Mouse (Mus musculus) cerebral cortex, adult 2 months (tissue): ENCODE data around the gene Smad3.

Experiments used
- WGBS: fragments of 180-500 bp; shearing (Covaris S2); methylation state at CpG from one replicate; pipeline ENCODE4 v1.1.7; 2018; 5-methylcytosine and 5-hydroxymethylcytosine counted together

Smad3 gene

GRCm38 (mm10) chr9:63745821-63746632 lies 11.8 kb downstream of the Smad3 start:
- 85% methylated on average over 19 of the region's 19 CpGs for WGBS

- WGBS = 98% methylated on average over 5 of the region's 5 CpGs
Measured at GRCm38 (mm10) chr9:63744595-63744994, 13.2 kb downstream of the Smad3 start.

GRCm38 (mm10) chr9:63743775-63744174 lies 14.0 kb downstream of the Smad3 start:
- 92% methylated on average over 11 of the region's 11 CpGs for WGBS

DNA sequence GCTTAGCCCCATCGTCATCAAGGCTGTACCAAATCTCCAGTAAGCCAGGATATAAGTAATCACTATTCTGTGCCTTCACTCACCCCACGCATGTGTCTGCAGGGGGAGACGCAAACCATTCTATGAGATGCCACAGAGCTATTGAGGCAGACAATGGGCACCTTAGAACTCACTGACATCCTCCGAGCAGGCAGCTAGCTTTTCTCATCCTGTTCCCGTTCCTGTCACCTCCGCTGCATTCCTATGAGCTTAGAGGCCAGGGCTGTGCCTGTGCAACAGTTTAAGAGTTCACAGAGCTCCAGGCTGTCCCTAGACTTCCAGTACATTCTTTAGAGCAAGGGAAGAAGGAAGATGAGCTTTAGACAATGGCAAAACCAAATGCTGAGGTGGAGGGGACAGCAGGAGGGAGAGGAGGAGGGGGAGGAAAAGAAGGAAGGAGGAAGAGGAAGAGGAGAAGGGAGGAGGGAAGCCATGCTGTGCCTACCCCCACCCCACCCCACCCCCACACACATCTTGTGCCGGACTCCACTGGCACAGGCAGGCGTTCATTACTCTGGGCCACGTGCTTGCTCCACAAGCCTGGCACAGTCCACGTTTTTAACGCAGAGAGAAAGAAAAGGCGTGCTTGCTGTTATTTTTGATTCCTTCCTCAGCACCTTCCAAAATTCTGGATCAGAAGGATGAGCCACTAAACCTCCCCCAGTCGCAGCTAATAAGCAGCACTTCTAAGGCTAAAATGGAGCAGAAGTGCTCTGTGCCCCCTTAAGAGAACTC lies 14.7 kb downstream of the Smad3 start:
- WGBS = 26% methylated on average over 13 of the region's 13 CpGs

DNA sequence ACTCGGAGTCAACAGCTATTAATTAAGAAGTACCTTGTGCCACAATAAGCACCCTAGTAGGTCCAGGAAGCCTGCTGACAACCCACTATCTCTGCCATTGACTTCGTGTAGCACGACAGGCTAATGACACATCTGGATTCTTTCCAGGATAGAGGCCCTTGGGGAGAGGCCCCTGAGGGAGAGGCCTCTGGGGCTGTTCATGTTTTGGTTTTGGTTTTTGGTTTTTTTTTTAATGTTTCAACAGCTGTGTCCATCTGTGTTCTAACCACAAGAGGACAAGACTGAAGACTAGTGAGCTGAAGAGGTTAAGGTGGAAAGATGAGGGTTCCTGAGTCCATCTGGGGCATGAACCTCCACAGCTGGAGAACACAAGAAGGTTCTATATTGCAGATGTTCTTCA lies 15.5 kb downstream of the Smad3 start:
- 56% methylated on average over 3 of the region's 3 CpGs for WGBS

GRCm38 (mm10) chr9:63741792-63742191 lies 16.0 kb downstream of the Smad3 start:
- 63% methylated on average over 6 of the region's 6 CpGs for WGBS

DNA sequence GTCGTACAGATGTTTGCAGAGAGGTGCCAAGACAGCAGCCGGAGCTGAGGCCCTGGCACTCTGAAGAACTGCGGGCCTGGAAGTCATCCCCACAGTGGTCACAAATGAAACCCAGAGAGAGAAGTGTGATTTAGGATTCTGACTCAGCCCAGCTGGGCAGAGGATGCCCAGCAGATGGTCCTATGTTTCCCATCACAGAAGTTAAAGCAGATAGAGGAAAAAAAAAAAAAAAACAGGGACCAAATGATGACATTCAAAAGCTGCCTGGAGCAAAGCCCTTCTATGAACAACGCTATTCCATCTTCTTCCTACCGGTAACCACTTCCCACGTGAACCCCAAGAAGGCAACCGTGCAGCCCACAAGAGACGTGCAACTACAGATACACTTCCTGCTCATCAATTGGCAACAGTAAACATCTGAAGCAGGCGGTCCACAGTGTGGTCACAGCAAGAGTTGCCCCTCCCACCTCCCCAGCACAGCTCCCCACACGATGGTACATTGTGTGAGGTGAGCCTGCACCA lies 17.4 kb downstream of the Smad3 start:
- 47% methylated on average over 10 of the region's 10 CpGs for WGBS

DNA sequence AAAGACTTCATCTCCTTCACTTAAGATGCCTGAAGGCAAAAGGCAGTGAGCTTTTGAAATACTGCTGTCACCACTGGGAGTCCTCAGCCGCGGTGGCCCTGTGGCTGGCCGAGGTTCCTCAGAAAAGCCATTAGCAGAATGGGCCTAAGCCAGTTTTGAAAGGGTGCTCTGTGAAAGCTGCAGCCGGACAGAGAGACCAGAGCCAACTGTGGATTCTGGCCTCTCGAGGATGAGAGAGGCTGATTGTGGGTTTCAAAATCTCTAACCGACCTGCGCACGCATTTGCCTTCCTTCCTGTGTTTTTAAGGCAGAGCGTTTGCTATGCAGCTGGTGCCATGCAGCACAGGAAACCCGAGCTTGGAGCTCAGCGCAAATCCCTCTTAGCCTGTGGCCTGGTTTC lies 19.0 kb downstream of the Smad3 start:
- 68% methylated on average over 11 of the region's 11 CpGs for WGBS

GRCm38 (mm10) chr9:63738086-63738701 lies 19.6 kb downstream of the Smad3 start:
- WGBS = 85% methylated on average over 12 of the region's 12 CpGs

DNA sequence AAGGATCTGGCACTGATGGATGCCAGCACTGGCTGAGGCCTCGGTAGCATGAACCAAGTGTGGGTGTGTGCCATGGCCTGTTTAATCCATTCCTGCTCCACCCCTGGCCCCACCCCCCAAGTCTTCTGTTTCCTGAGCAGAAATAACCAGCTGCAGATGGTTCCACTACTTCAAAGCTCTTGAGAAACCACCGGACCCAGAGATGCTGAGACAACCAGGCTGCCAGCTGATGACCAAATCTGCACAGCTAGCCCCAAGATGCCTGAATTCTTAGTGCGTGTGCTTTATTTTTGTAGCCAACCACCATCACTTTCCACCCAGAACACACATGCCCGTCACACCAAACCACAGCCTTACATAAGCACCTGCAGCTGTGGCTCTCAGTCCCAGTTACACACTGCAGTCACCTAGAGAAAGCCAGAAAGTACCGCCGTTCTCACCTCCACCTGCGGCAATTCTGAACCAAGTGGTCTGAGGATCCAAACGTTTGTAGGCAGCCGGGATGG lies 20.3 kb downstream of the Smad3 start:
- 60% methylated on average over 9 of the region's 9 CpGs for WGBS

GRCm38 (mm10) chr9:63734261-63734660 lies 23.5 kb downstream of the Smad3 start:
- 73% methylated on average over 8 of the region's 8 CpGs for WGBS

- WGBS = 93% methylated on average over 7 of the region's 7 CpGs
Measured at GRCm38 (mm10) chr9:63732700-63733099, 25.1 kb downstream of the Smad3 start.

DNA sequence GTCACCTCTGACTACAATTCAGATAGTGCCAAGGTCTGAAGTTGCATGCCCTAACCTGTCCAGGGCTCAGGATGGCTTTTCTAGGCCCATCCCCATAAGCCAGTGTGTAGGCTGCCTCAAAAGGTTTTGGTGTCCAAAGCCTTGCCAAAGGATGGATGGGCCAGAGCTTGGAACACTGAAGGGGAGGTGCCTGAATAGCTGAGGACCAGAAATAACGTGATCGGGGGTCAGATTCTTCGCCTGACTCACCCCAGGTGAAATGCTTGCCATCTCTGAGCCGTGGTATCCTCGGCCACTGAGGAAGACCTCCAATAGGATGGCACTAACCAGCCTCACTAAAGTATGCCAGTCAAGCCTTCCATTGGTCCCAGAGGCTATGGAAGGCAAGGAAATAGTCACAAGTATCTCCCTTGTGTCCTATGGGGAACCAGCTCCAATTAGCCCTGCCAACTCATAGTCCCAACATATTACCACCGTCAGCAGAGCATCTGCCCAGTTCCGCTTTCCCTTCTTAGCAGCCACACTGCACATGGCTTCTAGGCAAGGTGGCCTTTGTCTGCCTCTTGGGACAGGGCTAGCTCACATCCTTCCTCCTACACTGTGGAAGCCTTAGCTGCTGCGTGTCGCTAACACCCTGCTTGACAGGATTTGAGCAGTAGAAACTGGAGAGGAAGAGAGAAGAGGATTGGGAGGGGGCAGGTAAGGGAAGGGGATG lies 26.5 kb downstream of the Smad3 start:
- WGBS = 82% methylated on average over 9 of the region's 9 CpGs

DNA sequence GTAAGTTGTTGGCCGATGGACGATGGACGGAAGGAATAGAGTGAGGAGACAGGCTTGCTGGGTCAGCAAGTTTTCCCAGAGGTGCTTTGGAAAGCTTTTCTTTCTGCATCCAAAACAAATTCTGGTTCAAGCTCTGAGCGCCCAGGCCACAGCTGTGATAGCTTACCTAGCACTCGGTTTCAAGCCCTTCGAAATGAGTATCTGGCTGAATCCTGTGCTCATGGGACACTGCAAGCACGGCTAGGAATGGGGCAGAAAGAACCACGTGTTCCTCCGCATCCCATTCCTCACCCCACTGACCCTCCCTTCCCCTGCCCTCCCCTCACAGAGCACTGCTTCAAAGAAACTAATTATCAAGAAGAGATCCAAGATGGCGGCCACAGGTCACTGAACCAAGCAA lies 28.8 kb downstream of the Smad3 start:
- 85% methylated on average over 10 of the region's 10 CpGs for WGBS

DNA sequence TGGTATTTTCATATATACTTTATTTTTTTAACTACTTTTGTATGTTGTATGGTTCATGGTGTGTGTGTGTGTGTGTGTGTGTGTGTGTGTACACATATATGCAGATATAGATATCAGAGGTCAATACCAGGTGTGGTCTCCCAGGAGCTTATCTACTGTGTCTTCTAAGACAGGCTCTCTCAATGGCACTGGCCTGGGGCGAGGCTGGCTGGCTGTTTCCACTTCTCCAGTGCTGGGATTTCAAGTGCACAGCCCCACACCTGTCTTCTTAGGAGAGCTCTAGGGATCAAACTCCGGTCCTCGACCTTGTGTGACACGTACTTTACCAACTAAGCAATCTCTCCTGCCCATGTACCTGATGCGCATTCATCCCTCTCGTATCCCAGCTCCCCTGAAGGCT lies 30.7 kb downstream of the Smad3 start:
- WGBS = 94% methylated on average over 6 of the region's 6 CpGs

DNA sequence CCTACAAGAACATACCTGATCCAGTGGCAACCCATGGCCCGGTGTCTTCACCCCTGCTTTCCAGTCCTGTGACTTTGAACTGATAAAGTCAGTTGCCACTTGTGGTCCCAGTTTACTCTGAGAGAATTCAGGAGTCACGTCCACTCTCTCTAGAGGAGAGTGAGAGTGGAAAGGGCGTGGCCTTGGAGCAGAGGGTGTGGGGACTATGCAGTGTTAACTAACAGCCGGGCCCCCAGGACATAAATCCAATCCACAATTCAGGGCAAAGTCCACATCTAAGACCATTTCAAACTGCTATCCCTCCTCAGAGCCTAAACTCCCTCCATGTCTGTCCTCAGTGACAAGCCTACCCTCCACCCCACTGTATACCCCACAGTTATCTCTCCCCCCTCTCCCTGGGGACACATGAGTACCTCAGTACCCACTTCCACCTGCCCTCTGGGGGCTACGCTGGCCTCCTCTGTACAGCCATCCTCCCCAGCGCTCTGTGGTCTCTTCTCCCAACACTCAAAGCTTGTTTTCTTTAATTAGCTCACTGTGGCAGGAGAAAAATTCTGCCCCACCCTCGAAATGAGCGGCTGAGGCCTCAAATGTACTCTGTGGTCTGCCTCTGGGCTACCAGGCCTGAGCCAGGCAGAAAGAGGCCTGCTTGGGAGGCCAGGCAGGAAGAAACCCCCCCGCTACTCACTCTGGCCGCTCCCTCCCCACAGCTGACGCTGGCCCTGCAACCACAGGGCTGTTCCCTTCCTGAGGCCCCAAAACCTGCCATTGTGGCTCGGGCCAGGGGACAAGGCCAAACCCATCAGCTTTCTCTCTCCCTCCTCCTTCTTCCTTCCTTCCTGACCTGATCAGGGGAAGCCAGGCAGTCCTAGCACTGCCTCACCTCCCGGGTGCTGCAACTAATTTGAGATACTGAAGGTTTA lies 31.4 kb downstream of the Smad3 start:
- 80% methylated on average over 13 of the region's 13 CpGs for WGBS

- WGBS = 86% methylated on average over 5 of the region's 5 CpGs
Measured at GRCm38 (mm10) chr9:63724750-63725149, 33.0 kb downstream of the Smad3 start.

DNA sequence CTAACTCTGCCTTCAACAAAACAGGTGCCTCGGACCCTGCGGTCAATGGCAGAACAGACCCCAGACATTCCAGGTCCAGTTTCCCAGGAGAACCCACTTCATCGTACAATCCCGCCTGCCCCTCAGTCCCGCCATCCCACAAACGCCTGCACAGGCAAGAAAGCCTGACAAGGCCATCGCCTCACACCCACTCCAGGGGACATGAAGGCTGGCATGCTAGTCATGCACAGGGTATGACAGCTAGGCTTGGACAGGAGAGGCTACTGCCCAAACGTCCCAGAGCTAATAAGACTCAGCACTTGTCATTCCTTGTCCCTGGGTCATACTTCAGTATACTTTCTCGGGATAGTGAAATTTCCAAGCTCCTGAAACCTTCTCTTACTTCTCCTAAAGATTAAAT lies 34.9 kb downstream of the Smad3 start:
- 86% methylated on average over 9 of the region's 9 CpGs for WGBS

DNA sequence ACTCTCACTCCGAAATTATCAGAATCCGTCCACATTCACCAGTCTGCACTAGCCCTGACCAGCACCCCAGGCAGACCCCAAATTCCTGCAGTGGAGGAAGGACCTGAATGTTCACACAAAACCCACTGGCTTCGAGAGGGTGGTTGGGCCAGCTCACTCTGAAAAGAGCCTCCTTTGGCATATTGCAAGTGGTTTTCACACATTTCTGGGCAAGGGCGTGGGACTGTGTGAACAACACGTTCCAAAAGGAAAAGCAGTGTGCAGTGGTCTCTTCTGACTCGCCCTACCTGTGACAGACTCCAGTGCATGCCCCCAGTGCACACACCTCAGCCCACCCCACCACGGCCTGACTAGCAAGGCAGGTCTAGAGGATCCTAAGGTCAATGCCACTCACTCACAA lies 35.4 kb downstream of the Smad3 start:
- WGBS = 73% methylated on average over 7 of the region's 7 CpGs

DNA sequence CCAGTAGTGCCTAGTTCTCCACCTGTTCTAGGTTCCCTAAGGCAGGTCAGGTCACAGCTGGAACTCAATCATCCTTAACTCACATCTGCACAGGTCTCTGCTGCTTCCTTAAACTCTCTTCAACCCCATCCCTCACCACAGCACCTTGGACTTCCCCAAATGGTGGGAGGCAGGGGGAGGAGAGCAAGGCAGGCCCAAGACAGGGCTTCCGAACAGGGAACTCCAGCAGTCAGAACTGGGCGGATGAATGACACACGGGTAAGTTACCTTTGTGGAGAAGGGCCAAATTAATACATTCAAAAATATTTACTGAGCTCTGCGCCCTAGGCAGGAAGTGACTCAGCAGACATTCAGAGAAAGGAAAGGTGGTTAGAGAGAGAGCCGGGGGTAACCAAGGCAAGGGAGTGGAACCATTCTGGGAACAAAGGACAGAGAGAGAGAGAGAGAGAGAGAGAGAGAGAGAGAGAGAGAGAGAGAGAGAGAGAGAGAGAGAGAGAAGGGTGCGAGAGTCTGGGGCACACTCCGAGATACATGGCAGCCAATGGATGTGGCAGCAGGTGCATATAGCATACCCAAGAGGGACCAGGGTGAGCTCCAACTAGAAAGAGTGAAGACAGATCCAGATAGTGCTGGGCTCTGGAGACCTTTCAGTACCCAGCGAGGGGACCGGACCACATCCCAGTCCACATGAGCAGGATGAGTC lies 36.1 kb downstream of the Smad3 start:
- 81% methylated on average over 9 of the region's 9 CpGs for WGBS
